Mouse (Mus musculus) lung, adult 2 months (tissue): ENCODE measurements around the gene Cib4.

ENCODE experiments used
- CTCF ChIP-seq: fragments of 200-500 bp; IDR thresholded peaks from 2 replicates; pipeline ENCODE4 v1.5.1; 2011; ENCODE audit warnings: mild to moderate bottlenecking, low read length, control low read depth; ENCODE audit not compliant: insufficient read depth
- POLR2A ChIP-seq: fragments of 200-500 bp; IDR thresholded peaks from 2 replicates; pipeline ENCODE4 v1.6.1; 2011; ENCODE audit warnings: low read depth, mild to moderate bottlenecking, control low read depth, low read length, borderline replicate concordance; ENCODE audit errors: extremely low read depth

- no peak for TF ChIP-seq POLR2A
- TF ChIP-seq CTCF = no peak
Measured at GRCm38 (mm10) chr5:30559421-30559820, 13.8 kb upstream of the Cib4 start.
